Mouse (Mus musculus) embryo, embryonic 11.5 days (tissue): ENCODE measurements at regions not wholly inside any gene's neighbourhood (a gene's known extent, or its start where the extent isn't known, plus 50 kb on each side); places are given as distances from the start of the nearest gene placed in this dataset.

ENCODE experiments used
- DNase-seq: peaks from one replicate; pipeline ENCODE4 v3.0.0-alpha.2; 2012; ENCODE audit warnings: low read depth, low spot score

DNA sequence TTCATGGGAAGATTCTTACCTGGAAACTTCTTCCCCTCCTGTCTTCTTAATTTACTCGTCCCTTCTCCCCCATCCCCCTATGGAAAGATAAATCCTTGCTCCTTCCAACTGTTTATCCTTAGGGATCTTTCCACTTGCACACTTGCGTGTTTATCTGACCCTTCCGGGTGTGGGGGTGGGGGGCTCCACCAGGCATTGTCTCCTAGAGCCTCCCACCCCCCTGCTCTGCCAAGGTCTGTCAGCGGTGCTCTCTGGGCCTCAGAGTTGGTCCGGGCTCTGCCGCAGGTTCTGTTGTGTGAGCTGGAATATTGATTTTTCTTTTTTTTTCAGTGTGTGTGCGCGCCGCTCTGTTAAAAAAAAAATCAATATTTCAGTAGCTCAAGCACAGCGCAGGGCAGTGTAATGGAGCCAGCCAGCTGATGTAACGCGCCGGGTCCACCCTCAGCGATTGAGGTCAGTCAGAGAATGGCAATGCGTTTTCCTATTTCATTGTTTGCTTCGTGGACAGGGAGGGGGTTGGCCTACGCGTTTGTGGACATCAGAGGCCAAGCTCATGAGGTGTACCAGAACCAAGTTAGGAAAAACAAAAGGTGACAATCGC, 160.2 kb upstream of the Nfe2l3 start:
- no peak for DNase-seq

DNA sequence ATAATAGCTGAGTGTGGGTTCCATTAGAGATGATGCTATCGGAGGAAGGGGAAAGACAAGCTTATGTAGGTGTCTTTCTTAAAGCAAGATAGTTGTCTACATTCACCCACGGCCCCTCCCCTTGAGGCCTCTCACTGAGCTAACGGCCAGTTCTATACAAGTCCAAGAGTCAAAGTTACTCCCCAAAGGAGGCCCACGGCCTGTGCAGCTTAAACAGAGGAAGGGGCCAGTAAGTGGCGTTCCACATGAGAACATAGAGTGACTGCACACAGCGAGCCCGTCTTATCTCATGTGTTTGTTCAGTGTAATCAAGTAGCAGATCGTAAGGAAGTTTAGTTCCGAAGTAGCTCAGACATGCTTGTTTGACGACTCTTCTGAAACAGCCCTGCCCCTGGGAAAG, 153.0 kb upstream of the Nfe2l3 start:
- no peak for DNase-seq

DNA sequence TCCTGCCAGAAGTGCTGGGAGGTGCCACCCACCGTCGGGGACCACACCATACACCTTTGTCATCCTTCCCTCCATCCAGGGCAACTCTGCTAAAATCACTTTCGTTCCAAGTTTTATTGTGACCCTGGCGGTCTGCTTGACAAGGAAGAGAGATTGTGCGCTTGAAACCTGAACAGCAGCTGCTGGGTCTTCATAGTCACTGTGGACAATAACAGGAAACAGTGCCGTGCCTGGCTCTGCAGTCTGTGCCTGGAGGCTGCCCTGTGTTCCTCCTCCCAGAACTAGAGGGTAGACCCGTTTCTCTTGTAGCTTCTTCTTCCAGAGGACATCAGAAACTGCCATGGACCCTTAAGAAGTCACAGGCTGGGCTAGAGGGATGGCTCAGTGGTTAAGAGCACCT, 152.2 kb upstream of the Nfe2l3 start:
- DNase-seq, result no peak

DNA sequence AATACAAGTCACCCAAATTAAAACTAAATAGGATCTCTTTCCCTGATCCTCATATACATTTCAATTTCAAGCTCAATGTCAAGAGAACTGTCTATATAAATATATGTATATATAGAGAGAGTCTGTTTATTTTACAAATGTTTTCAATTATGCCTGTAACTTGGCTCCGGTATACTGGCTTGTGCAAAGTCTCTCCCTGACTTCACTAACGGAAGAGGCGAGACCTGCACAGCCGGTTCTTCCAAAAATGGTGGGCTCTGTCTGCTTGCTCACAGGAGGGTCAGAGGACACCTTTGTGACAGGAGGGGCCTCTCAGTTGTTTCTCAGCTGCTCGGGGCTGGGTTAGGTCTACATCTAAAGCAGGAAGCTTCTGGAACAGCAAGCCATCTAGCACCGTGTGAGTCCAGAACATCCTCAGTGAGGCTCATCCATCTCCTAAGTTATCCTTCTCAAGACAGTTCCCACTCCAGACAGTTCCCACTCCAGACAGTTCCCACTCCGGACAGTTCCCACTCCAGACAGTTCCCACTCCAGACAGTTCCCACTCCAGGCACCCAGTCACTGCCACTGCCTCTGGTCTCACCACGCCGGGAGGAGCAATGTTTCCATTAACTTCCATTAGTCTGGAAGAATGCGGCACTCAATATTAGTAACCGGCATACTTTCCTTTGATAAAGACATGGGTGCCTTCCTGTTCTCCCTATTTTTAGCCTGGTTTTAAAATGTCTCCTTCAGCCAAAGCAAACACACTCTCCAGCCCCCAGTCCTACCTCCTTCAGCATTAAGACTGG, 148.4 kb upstream of the Nfe2l3 start:
- no peak for DNase-seq

DNA sequence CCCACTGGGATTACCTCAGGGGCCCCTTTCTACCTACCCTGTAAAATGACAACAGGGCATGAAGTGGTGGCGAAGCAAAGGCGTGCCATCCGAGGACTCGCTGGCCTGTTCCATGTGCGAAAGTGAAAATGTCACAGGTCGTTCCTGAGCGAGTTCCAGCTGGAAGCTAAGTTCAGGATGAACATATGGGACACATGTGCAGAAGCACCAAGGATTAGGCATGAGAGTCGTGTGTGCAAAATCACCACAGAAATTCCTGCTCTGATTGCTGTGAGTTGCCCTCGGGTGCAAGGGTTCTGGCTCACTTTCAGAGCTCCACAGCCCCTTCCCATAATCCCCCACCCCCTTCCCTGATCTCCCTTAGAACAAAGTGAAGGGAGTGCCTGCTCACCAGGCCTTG, 147.6 kb upstream of the Nfe2l3 start:
- DNase-seq, result no peak

DNA sequence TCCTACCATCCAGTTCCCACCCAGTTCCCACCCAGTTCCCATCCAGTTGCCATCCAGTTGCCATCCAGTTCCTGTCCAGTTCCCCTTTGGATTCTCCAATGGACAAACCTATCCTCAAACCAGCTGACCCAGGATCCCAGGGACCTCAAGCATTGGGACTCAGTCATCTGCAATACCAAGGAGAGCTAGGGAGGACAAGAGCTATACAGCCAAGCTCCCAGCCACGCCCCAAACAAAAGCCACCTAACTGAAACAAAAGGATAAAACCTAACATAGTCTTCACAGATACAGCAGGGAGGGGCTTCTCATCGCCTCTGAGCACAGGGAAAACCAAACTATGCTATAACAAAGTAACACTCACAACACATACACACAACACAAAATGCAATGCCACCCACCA, 145.6 kb upstream of the Nfe2l3 start:
- DNase-seq, result no peak

DNA sequence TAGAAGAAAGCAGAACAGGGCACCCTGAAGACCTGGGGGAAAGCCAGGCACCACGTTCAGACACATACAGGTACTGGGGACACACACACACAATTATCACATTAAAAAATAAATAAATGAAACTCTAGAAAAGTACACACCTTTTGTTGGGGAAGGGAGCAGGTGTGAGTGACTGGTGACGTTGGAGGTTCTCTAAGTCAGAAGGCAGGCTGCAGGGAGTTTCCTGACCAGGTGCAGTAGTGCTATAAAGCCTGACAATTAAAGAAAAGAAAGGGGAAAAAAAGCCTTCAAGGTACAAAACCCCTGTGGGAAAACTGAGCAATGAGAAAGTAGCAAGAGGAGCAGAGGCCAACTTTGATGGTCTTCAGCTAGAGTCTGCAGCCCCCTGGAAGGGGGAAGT, 145.1 kb upstream of the Nfe2l3 start:
- DNase-seq, result no peak

DNA sequence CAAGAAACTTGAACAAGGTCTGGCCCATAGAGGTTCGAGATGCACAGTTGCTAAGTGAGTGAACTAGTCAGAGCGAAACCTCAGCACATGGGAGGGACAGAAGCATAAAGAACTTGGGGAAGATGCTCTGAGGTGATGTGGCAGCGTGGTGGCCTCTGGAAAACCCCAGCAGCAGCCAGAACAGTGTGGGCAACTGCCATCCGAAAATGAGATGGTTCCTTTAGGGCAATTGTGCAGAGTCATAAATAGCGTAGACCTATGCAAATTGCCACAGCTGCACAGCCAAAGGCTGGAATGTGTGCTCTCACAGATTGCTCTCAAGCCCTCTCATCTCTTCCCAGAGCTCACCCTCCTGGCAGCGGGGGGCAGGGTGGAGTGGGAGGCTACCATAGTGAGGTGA, 144.7 kb upstream of the Nfe2l3 start:
- no peak for DNase-seq

DNA sequence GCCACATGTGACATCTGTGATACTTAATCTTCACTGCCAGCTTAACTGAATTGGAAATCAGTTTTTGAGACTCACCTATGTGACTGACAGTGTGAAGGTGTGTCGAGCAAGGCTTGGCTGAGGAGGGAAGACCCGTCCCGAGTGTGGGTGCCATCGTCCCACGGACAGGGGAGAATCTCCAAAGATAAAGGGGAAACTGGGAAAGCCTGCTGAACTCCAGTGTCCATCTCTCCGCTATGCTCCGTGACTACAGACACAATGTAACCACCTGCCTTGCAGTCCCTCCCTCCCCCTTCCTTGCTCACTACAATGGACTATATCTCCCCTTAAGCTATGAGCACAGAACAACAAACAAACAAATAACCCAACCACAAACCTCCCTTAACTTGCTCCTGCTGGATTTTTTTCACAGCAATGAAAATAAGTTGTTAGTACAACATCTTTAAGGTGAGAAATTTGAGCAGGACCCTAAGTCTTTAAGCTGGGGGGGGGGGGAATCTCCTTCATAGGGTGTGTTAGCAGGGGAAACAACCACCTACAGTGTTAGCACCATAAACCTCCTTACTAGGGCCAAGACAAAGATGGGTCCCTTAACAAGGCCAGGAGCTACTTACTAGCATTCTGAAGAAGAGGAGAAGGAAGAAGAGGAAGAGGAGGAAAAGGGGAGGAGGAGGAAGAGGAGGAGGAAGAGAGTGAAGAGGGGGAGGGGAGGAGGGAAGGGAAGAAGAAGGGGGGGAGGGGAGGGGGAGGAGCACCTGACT, 144.0 kb upstream of the Nfe2l3 start:
- DNase-seq, result no peak

DNA sequence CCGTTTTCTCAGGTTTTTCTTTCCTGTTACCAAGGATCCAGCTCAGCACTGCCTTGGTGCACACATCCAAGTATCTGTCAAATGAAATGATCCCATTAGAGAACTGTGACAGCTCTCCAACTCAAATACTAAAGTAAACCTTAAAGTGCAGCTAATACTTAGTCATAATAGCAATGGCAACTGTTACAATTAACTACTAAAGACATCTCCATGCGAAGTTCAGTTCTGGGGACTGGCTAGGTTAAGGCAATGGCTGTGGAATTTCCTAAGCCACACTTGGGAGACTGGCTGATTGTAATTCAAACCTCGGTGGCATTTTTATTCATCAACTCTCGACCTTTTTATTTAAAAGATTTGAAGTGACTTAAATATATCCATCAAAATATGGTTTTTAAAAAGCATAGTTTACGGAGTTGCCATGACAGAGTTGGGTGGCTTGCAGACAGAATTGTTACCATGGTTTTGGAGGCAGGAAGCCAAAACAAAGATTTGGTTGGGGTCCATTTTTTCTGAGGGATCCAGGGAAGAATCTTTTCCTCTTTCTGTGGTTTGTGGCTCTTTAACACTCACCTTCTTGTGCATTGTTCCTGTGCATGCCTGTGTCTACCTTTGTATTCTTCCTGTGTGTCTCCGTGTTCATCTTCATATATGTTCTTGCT, 143.3 kb upstream of the Nfe2l3 start:
- no peak for DNase-seq

DNA sequence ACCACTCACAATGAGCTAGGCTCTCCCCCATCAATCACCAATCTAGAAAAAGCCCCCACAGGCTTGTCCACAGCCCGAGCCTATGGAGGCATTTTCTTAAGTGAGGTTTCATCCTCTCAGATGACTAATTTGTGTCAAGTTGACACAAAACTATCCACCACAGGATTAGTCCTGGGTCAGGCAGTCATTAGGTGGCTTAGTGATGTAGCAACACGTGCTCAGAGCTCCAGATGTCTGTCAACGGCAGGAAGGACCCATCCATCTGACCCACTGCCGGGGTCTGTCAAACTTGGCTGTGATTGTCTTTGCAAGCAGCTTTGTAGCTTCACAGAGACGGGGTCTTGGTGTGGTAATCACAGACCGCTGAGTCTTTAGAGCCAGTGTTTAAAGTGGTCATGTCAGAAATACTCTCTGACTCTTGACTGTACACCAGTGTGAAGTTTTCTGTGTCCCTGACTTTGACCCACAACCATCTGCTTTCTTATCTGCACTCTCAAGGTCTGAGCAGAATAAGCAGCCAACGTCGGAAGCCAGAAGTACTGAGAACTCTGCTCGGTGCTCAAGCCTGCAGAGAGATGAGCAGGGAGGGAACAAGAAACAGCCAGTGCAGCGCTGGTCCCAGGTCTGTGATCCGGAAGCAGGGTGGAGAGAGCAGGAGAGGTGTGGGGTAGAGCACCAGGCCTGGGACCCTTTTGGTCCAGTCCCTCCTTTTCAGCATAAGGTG, 131.6 kb upstream of the Nfe2l3 start:
- DNase-seq, result no peak

DNA sequence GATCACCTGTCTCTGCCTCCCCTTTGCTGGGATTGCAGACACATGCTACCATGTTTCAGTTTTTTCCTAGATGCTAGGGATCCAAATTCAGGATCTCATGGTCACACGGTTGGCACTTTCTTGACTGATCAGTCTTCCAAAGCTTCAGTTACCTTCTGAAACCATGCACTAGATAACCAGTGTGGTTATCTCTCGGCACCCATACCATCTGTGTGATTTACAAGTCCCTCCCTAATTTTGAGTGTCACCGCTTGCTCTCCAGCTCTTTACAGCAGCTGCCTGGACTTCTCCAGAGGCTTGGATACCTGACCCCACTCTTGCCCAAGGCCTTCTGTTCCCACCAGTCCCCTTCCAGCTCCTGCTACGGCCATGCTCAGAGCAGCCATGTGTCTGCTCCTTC, 130.6 kb upstream of the Nfe2l3 start:
- DNase-seq, result no peak

DNA sequence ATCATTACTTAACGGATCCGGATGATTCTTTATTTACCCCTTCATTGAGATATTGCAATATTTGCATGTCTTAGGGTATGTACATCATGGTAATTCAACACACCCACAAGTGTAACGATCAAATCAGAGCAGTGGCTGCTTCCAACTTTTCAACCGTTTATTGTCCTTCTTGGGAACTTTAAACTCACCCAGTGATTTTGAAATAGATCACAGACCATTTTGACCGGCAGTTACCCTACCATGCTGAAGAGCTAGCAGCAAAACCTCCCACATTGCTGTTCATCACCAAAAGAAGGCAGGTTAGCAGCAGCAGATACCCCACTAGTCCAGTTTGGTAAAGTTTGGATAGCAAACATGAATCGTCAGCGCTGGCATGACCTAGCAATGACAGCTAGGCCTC, 130.2 kb upstream of the Nfe2l3 start:
- DNase-seq, result no peak

DNA sequence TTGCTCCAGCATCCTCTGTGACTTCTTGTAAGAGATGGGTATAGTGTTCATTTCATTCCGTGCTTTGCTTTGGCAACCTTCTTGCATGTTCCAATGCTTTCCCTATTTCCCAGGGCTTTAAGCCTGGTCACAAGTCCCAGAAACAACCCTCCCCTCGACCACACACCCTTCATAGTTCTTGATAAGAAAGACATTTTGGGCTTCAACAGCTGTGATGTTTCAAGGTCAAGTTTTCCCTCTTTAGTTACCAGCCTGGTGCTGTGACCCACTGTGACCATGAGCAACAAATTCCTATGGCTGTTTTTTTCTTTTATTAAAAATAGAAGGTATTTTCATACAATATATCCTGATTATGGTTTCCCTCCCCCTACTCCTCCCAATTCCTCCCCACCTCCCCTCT, 114.1 kb upstream of the Nfe2l3 start:
- DNase-seq, result no peak

DNA sequence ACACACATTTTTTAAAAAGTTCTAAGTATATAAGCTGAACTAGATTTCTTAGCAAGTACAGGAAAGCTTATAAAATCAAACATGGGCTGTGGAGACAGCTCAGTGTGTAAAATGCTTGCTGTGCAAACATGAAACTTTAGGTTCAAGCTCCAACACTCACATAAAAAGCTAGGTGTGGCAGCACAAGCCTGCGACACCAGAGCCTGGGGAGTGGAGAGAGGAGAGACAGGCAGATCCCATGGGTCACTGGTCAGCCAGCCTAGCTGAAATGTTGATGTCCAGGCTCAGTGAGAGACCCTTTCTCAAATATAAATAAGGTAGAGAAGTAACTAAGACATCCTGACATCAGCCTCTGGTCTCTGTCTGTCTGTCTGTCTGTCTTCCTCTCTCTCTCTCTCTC, 112.5 kb upstream of the Nfe2l3 start:
- no peak for DNase-seq

DNA sequence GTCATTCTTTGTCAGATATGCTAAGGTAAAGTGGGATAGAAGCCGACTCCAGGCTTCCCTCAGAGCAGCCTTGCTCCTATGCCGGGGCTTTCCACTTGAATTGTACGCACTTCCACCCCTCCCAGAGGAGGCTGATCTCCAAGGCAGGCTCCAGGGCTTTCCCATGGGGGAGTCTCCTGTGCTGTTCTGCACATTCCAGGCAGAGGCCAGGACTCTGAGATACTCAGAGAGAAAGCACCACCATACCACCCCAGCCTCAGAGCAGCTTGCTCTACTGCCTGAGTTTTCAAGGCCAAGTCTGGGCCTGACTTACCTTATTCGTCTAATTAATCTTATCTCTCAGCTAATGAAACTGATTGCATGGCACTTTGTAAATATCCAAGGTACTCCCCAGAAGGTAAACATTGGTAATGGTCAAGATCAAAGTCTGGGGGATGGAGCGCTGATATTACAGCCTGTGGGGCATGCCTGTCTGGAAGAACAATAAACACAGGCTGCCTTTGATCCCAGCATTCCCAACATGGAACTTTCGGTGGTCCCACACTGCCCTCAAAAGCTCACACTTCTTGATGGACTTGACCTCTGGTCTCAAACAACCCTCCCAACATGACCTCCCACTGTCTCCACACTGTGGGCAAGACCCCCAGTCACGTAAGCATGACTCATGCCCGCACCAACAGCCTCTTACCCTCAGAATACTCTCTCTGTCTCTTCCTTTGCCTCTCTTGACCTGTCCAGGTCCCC, 111.6 kb upstream of the Nfe2l3 start:
- no peak for DNase-seq

DNA sequence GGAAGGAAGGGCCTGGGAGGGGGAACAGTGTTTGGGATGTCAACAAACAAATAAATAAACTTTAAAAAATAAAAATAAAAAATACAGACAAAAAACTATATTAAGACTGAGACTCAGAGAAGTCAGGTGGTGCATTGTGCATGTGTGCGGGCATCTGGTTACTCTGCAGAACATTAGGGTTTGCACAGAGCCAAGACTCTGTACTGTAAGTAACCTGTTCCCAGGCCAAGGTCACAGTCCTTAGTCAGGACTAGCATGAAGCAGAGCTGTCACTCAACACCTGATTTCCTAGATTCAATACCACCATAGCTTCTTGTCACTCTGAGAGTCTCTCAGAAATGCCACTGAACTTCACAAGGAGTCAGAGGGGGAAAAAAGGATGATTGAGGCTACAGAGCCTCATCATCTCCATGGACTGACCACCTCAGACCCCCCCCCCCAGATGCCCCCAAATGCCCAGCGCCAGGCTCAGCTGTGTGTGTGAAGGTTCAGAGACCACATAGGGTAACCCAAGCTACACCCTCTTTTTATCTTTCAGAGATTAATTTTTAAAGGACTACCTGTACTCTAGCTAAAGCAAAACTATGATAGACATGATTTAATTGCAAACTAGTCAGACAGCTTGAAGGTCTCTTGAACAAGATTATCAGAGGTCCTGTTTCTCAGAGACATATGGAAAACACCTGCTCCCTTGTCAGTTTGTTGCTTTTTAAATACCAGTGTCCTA, 106.2 kb upstream of the Nfe2l3 start:
- no peak for DNase-seq

DNA sequence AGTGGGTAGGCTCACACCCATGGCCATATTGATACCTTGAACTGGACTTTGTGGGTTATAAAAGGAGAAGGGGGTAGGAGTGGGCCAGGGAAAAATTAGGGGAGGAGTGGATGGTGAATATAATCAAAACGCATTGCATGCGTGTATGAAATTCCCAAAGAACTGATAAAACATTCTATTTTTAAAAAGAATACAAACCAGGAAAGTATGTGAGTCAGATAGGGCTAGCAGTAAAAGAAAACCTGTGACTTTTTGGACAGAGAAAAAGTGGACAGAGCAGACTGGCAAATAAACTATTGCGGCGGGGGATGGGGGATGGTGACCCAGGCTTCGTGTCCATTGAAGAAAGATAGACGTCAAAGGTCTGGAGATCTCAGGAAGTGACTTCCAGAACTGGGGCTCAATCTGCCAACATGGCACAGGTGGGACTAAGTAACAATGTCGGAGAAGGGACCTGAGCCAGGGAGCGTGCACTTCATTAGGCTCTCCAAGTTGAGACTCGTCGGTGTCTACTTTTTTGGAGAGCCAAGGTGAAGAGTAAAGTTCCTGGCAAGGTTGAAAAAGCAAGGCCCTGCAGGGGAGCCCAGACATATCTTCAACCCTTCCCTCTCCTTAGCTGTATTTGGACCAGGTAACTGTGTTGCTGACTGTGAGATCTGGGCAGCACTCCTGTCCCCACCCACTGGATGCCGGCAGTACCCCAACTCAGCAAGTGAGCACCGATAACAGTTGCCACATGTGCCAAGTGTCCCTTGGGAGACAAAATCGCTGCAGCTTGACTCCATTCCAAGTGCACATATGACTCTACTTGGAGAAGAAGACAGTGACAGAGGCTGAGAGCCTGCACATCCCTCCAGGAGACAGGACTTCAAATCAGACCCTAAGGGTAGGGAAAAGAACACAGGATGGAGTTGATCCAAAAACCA, 103.1 kb upstream of the Nfe2l3 start:
- DNase-seq, result no peak

DNA sequence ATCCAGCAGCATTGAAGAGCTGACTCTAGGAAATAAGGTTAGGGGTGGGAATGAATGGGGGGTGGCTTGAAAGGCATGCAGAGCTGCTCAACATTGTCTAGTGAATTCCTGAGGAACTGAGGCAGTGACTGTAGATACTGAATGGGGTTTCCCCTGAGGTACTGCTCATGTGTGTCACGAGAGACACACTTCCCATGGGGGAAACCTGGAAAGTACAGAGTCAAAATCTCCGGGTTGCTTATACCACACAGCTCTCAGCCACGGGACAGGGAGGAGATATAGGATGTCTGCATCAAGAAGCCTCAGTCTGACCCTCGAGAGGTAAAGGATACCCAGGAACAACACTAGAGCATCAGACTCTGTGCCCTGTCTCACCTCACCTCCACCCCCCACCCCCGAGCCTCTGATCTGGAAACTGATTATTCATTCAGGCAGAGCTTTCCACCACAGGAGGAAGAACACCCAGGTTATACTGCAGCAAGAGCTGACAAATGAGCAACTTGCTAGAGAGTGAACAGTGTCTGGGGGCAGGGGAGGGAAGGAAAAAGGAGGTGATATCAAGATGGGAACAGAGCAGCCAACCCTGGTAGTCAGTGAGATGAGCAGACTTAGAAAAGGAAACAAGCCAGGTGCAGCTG, 102.3 kb upstream of the Nfe2l3 start:
- DNase-seq, result no peak
